Mouse (Mus musculus): Measurements from ENCODE around the gene Adap1.
A peak's percentile ranks its signal among the peaks of the same experiment; 100 is the strongest.

Adap1 gene

GRCm38 (mm10) chr5:139325395-139325966, at the start of gene Adap1:
Gene Adap1, minus strand, starts transcription at chr5:139325622.
- DNase-seq, result peak; percentile 70 to 77

GRCm38 (mm10) chr5:139374841-139375240, 49.4 kb upstream of the Adap1 start:
- DNase-seq, result no peak

GRCm38 (mm10) chr5:139373889-139374444, 48.5 kb upstream of the Adap1 start:
- DNase-seq, result no peak

GRCm38 (mm10) chr5:139373126-139373525, 47.7 kb upstream of the Adap1 start:
- no peak for DNase-seq

- peak; percentile 96 to 97 for DNase-seq
These were observed 46.4 kb upstream of the Adap1 start for GRCm38 (mm10) chr5:139371631-139372401.

- no peak for DNase-seq
These were observed 45.7 kb upstream of the Adap1 start for GRCm38 (mm10) chr5:139371118-139371517.

- DNase-seq, result no peak
These were observed 44.9 kb upstream of the Adap1 start for GRCm38 (mm10) chr5:139370336-139370735.

- DNase-seq, result peak in 1 of 2 experiments; percentile 71
These were observed 43.4 kb upstream of the Adap1 start for GRCm38 (mm10) chr5:139368638-139369320.

- no peak for DNase-seq
These were observed 42.5 kb upstream of the Adap1 start for GRCm38 (mm10) chr5:139367884-139368458.

- no peak for DNase-seq
These were observed 41.1 kb upstream of the Adap1 start for GRCm38 (mm10) chr5:139366484-139366883.

- no peak for DNase-seq
These were observed 40.4 kb upstream of the Adap1 start for GRCm38 (mm10) chr5:139365827-139366226.

- DNase-seq, result peak in 1 of 2 experiments; percentile 61
These were observed 39.6 kb upstream of the Adap1 start for GRCm38 (mm10) chr5:139364911-139365571.

- DNase-seq, result peak; percentile 94 to 95
These were observed 39.0 kb upstream of the Adap1 start for GRCm38 (mm10) chr5:139364260-139364910.

GRCm38 (mm10) chr5:139363858-139364257, 38.4 kb upstream of the Adap1 start:
- DNase-seq, result peak in 1 of 2 experiments; percentile 10

- no peak for DNase-seq
These were observed 33.8 kb upstream of the Adap1 start for GRCm38 (mm10) chr5:139359244-139359643.

GRCm38 (mm10) chr5:139358653-139359052, 33.2 kb upstream of the Adap1 start:
- DNase-seq, result peak; percentile 66 to 77

- peak; percentile 93 for DNase-seq
These were observed 29.9 kb upstream of the Adap1 start for GRCm38 (mm10) chr5:139355235-139355772.

GRCm38 (mm10) chr5:139353946-139354345, 28.5 kb upstream of the Adap1 start:
- no peak for DNase-seq

GRCm38 (mm10) chr5:139353496-139353895, 28.1 kb upstream of the Adap1 start:
- DNase-seq, result peak; percentile 58 to 70

- no peak for DNase-seq
These were observed 26.9 kb upstream of the Adap1 start, which contains the start of gene Cyp2w1 for GRCm38 (mm10) chr5:139352317-139352716. Gene Cyp2w1, plus strand, starts transcription at chr5:139352617.

- no peak for DNase-seq
These were observed 26.2 kb upstream of the Adap1 start for GRCm38 (mm10) chr5:139351628-139352027.

Data from kidney, postnatal 4 days (tissue).